Mouse (Mus musculus) thymus, adult 2 months (tissue): ENCODE measurements around the gene Cand1.

ENCODE experiments used
- CTCF ChIP-seq: fragments of 200-500 bp; IDR thresholded peaks from 2 replicates; pipeline ENCODE4 v1.5.1; 2012; ENCODE audit warnings: mild to moderate bottlenecking, control low read depth, low read length, moderate library complexity, borderline replicate concordance; ENCODE audit not compliant: control insufficient read depth, poor library complexity, insufficient read depth; ENCODE audit errors: extremely low read depth
- POLR2A ChIP-seq: fragments of 200-500 bp; IDR thresholded peaks from 2 replicates; pipeline ENCODE4 v1.6.1; 2012; ENCODE audit warnings: mild to moderate bottlenecking, low read length, control low read depth, moderate library complexity; ENCODE audit not compliant: control insufficient read depth, poor library complexity, insufficient read depth; ENCODE audit errors: extremely low read depth

DNA sequence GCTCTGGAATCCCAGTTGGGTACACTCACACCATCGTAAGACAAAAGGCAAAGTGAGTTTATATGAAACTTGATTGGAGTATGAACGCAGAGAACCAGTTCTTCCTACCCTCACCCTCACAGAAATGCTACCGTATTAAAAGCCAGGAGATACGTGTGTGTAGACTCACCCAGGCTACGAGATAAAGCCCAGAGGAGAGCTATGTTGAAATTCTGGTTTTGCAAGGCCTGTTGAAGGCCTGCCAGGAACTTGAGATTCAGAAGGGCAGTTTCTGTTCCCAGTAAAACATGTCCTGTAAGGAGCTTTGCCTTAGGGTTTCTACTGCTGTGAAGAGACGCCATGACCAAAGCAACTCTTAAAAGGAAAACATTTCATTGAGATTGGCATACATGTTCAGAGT, 79.7 kb downstream of the Cand1 start:
- TF ChIP-seq CTCF = no peak
- no peak for TF ChIP-seq POLR2A
